Mouse (Mus musculus): Measurements from ENCODE around the gene Cd302.

GRCm38 (mm10) chr2:60209122-60209611, 75.1 kb downstream of the Cd302 start:
- TF ChIP-seq POLR2A (IDR thresholded peaks at IDR 0.05; ENCODE audit: borderline replicate concordance, extremely low read depth, low read depth, low read length) (no peak), CTCF (IDR thresholded peaks at IDR 0.05; ENCODE audit: insufficient read depth, low read length) (no peak)
